Mouse (Mus musculus): Measurements from ENCODE around the gene Irgm1.
"Not testable (repeated sequence)": the region's sequence is repeated elsewhere in the genome, so short reads cannot be mapped to it uniquely, and the experiment has no call there.

Irgm1 gene

DNA sequence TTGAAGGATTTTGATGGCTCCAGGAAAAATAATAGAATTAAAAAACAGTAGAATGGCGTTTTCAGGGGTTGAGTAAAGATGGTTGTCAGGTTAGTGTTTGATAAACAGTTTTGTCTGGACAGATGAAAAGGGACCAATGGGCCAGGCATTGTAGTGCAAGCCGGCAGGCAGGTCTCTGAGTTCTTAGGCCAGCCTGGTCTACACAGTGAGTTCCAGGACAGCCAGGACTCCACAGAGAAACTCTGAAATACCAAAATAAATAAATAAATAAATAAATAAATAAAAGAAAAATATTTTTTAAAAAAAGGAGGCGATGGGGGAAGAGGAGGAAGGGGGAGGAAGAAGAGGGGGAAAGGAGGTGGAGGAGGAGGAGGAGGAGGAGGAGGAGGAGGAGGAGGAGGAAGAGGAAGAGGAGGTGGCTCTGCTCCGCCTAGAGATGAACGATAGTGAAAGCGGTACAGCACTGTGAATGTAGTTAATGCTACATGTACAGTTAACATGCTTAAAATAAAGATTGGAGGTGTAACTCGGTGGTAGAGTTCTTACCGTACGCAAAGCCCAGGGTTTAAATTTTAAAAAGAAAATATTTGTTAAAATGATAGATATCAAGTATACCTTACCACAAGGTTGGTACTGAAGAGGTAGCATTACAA, 38.3 kb downstream of the Irgm1 start:
- DNase-seq (ENCODE audit: low spot score in 2 of 2) = no peak

DNA sequence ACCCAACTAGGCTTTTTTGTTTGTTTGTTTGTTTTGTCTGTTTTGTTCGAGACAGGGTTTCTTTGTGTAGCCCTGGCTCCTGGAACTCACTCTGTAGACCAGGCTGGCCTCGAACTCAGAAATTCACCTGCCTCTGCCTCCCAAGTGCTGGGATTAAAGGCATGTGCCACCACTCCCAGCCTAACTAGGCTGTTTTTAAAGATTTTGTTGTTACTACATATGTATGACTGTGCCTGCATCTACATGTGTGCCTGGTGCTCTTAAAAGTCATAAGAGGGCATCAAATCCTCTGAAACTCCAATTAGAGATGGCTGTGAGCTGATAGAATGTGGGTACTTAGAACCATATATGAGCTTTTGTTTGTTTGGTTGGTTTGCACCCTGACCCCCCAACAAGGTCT, 40.2 kb downstream of the Irgm1 start:
- no peak for DNase-seq (ENCODE audit: low spot score in 2 of 2)

DNA sequence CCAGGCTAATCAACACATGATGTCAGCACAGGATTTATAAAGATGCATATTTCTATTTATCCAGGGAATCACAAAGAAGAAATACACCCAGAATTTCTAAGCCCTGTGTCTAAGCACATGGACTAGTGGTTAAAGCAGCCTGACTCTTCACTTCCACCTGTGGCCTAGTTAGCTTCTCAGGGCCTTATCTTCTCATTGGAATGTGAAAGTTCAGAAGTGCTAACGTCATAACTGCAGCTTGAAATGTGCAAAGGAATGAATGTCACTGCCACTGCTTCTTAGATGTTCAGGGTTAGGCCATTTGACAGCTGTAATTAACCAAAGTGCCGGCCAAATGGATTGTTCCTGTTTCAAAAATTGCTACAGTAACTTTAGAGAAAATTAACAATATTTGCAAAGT, 41.2 kb downstream of the Irgm1 start:
- DNase-seq (ENCODE audit: low spot score in 2 of 2) = no peak

DNA sequence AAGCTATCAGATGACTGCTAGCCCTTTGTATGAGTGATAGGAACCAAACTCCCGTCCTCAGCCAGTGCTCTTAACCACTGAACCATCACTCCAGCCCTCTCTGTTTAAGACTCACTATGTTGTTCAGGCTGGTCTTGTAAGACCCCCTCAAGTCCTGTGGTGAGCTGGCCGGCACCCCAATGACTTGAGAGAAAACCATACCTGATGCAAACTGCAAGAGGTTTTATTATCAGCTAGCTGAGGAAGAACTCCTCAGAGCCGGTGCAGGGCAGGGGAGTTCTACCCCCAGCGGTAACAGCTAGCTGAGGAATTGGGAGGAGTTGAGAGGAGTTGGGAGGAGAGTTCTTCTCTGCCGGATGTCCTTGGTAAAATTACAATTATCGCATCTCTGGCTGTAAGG, 43.6 kb downstream of the Irgm1 start:
- no peak for DNase-seq (ENCODE audit: low spot score in 2 of 2)

DNA sequence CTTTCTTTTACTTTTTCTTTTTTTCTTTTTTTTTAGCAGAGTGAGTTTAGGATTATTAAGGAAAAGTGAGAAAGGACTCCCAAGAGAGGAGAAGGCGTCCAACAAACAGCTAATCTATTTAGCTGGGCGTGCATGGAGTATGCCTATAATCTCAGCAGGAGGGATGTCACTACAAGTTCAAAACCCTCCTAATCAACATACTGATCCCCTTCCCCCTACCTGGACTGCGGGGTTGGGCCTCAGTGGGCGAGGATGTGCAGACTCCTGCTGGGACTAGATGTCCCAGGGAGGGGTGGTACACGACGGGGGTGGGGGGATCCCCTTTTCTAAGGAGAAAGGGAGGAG, 44.8 kb downstream of the Irgm1 start:
- no peak for DNase-seq (ENCODE audit: low spot score in 2 of 2)

DNA sequence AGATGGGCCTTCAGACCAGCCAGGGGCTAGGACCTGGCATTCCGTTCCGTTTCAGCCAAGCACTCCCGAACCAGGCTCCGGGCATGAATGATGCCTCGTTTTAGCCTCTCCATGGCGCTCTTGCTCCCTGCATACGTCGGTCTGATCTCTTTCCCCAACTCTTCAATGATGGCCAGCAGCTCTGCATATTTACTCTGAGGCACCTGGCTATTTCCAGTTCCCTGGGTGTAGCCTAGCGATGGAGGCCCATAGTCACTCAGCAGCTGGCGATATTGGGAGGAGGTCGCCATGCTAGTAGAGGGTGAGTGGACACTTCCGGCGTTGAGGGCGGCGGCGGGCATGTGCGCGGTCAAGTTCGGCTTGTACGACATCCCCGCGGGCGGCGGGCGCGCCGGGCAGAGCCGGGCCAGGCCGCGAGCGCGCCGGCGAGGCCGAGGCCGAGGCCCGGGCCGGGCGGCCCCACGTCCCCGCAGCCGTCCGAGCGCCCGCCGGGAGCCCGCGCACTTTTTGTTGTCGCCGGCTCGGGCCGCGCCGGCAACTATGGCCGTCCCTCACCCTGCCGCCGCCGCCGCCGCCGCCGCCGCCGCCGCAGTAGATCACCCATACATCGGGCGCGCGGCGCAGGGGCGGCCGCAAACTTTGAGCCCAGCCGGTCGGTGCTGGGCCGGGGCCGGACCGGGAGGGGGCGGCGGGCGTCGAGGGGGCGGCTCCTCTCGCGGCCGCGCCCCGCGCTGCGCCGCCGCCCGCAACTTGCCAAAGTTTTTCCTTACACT, 45.3 kb downstream of the Irgm1 start, which contains the start of the genes Trim7 and Gm12184:
Trim7 (plus strand) TSS at position 162 of the 773 bp plus-strand sequence.
Gm12184 (minus strand) TSS at position 677 of the 773 bp plus-strand sequence.
- DNase-seq (ENCODE audit: low spot score in 2 of 2) = not testable (repeated sequence)

DNA sequence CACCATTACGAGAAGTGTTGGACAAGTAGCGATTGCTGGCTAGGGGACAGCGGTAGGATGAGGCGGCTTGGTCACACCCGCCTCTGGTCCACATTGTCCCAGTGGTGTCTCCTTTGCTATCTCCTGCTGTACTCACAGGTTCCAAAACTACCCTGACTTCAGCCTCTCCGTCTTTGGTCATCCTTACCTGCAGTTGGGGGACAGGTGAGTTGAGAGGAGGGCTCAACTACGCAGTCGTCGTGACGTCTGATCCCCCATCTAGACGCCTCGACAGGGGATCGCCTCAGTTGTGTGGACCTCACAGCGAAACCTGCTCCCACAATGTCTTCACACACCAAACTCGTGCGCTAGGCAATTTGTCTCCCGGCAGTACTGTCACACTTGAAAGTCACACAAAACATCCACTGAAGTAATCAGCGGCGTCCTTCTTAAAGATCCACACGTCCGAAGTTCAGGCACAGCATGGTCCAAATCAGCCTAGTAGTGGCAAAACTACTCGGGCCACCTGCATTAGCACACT, 47.1 kb downstream of the Irgm1 start:
- no peak for DNase-seq (ENCODE audit: low spot score in 2 of 2)

DNA sequence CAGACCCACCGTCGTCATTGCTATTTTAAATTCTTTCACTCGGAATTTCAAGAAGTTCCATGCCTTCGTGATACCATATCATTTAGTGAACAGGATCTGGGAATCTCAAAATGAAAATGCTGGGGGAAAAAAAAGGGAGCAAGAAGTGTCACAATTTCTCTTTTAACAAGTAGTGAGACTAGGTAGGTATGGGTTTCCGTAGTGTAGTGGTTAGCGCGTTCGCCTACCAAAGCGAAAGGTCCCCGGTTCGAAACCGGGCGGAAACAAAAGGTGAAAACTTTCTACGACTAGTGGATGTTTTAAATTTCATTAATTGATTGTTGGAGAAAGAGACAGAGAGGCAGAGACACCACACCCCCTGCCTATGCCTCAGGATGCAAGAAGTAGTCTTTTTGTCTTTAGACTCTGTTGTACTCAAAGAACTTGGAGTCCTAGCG, 47.9 kb downstream of the Irgm1 start:
- DNase-seq (ENCODE audit: low spot score in 2 of 2) = peak in 1 of 2 experiments; percentile 46

DNA sequence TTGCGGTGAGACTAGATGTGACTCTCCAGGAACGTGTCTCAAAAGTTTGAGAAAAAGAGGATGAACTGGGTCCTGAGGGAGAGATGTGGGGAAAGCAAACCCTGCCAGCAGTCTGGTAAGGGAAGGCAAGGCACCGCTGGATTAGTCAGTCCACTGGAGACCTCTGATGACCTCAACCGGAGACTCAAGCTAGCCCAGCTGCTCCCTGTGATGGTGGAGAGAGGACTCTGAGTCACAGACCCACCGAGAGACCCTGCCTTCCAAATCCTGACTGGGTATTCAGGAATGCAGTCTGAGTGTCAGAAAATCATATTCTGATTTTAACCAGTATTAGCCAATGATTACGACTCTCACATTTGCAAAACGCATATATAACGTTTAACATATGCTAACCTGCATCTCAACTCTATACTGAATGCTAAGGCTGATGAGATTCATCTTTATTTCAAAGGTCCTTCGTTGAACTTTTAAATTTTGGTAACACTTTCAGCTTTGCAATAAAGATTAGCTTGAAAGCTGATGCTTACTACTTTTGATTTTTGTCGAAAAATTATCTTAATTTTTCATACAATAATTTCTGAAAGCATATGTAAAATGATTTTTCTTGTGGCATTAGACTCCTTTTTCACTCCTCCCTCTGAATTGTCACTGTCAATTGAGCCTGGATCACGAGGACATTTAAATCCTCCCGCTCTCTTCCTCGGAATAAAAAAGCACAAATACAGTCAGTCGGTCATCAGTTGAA, 48.5 kb downstream of the Irgm1 start:
- no peak for DNase-seq (ENCODE audit: low spot score in 2 of 2)

DNA sequence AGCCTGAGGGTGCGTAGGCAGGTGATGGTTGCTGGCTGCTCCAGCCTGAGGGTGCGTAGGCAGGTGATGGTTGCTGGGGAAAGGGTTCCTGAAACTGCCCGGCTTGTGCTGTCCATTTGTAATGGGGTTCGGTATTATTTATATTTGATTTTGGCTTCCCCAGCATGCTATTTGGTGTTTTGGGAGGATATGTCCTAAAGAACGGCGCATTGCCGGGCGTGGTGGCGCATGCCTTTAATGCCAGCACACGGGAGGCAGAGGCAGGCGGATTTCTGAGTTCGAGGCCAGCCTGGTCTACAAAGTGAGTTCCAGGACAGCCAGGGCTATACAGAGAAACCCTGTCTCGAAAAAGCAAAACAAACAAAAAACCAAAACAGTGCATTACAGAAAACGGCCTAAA, 50.2 kb downstream of the Irgm1 start:
- DNase-seq (ENCODE audit: low spot score in 2 of 2) = not testable (repeated sequence)

DNA sequence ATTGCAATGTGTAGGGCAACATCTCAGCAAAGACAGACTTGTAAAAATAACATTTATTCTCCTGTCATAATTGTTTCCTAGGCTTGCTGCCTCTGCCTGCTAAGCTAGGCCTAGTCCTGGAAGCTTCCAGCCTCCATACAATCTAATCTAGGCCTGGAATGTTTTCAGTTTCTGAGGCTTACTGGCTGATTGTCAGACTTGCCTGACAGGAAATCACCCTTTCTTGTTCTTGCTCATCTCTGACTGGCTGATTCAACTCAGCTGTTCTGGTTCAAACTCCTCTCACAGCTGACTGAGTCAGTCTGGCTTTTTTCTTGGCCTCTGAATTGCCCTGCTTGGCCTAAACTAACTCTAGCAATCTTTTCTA, 51.2 kb downstream of the Irgm1 start:
- no peak for DNase-seq (ENCODE audit: low spot score in 2 of 2)

DNA sequence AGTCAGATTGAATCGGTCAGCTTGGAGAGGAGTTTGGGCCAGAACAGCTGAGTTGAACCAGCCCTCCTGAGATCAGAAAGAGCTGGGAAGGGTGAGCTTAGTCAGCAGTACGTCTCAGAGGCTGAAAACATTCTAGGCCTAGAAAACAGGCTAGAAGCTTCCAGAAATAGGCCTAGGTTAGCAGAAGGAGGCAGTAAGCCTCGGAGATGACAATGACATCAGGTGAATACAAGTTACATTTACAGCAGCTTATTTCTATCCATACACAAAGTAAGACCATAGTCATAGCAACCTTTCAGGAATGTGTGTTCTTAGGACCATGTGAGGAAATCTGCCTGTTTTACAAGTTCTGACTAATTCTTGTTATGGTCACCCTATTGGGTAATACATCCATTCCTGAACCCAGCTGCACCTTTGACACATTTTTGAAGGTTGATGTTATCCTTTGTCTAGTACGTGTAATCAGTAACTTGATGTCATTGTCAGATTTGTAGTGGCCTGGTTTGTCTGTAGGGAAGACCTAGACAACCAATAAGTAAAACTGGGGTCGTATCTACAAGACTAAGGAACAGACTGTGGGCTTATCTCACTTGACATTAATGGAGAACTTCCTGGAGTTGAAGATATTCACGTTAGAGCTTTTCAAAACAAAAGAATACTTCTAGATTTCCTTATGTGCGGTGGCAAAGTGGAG, 51.7 kb downstream of the Irgm1 start:
- no peak for DNase-seq (ENCODE audit: low spot score in 2 of 2)

DNA sequence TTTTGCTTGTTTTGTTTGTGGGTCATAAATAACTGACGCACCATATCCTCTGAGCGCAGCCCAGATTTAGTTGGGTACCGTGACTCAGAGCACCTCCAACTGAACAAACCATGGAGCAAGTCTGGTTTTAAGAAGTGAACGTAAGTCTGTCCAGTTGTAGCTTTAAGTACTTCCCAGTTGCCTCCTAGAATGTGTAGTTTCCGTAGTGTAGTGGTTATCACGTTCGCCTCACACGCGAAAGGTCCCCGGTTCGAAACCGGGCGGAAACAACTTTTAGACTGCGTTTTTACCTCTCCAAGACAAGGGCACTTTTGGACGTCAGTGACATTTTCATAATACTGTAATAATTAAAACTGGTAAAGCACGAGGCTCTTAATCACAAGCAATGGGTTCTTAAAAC, 53.1 kb downstream of the Irgm1 start:
- DNase-seq (ENCODE audit: low spot score in 2 of 2) = peak; percentile 75 to 79

DNA sequence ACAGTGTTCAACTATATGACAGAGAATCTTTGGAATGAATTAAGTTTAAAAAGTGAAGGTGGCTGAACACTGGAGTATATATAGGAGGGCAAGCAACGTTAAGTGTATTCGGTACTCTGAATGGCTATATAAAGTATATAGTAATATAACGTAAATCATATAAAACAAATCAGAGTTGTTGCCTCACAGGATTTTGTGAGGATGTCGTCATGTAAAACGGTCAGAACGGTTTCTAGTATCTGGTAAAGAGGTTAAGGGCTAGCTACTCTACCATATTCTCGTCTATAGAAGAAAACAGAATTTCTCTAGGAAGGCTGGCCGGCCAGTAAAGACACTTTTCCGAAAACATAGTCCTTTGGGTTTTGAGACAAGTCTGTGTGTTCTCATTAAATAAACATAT, 53.7 kb downstream of the Irgm1 start:
- DNase-seq (ENCODE audit: low spot score in 2 of 2) = no peak

DNA sequence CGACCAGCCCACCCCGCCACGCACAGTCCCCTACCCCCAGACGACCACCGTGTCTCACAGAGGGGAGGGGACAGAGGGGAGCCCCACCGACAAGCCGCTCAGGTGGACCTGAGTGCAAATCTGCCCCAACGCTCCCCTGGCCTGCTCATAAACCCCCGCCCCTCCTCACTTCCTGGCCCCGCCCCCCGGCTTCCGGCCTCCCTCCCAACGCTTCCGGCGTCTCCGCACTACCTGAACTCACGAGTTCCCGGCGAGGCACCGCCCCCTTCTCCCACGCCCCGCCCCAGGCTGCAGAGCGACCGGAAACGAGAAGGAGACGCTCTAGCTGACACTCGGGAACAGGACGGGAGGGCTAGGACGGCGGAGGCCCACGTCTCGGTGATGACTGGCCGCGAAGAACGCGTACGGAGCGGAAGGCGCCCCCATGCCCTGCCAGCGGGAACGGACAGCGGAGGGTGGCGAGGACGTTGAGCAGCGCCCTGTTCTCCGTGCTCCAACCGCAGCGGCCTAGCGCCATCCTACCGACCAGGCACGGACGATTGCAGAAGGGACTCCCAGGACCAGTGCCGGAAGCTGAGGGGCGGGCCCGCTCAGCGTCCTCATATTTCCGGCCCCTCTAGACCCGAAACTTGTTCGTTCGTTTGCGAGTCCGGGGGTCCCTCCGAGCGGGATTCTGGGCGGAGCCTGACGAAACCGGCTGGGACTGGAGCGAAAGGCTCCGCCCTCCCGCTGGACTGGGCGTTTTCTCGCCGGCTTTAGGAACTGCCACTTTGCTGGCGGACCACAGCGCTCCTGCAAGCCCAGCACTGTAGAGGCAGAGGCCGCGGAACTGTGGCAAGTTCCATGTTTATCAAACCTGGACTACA, 54.5 kb downstream of the Irgm1 start, which contains the start of gene Trim41:
Trim41 (minus strand) TSS at position 554 of the 866 bp plus-strand sequence.
- peak; percentile 97 to 99 for DNase-seq (ENCODE audit: low spot score in 2 of 2)

DNA sequence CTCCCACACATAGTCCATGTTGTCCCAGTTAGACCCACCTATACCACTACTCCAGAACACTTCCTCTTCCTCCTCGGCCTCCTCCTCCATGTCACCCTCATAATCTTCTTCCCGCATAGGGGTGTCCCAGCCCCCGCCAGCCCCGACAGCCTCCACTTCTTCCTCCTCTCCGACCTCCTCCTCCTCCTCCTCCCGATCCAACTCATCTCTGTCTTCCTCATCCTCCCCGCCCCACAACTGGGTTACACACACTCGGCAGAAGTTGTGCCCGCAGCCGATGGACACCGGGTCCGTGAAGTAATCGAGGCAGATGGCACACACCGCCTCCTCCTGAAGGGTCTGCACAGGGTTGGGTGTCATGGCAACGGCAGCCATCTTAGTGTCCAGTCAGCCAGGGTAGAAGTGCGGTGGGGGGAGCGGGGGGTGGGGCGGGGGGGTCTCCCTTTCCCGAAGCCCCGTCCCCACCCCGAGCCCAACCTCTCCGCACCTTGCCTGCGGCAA, 55.2 kb downstream of the Irgm1 start:
- peak in 1 of 2 experiments; percentile 30 for DNase-seq (ENCODE audit: low spot score in 2 of 2)

DNA sequence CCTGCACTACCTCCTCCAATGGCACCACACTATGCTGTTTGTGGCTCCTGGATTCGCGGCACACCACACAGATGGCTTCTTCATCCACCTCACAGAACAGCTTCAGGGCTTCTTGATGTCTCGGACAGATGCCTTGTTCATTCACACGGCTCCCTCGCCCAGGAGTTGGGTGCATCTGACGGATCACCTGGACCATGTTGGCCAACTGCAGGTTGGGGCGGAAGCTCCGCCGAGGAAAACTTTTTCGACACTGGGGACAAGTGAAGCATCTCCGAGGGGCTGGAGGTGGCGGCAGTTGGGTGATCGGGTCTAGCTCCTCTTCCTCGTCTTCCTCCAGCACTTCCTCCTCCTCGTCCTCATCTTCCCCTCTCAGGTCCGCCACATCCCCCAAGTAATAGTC, 55.6 kb downstream of the Irgm1 start:
- DNase-seq (ENCODE audit: low spot score in 2 of 2) = no peak

DNA sequence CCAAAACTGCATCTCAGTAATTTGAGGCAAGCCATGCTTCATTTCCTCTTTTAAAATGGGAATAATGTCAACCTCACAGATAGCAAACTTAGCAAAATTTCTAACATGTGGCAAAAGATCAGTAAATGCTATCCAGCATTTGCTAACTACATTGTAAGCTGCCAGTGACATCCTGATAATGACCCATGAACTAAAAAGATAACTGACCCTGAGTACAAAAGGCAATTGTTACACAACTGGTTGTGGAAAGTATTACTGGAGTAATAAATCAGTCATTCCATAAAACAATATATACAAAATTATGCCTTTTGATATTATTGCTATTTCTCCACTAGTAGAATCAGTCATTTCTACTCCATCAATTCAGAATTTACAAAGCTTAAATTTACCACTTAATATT, 57.7 kb downstream of the Irgm1 start:
- DNase-seq (ENCODE audit: low spot score in 2 of 2) = no peak
